Mouse (Mus musculus) E14TG2a.4 (cell line): ENCODE measurements at regions not wholly inside any gene's neighbourhood (a gene's known extent, or its start where the extent isn't known, plus 50 kb on each side); places are given as distances from the start of the nearest gene placed in this dataset.

Experiments used
- CTCF ChIP-seq: conservative IDR thresholded peaks from 2 replicates; pipeline ENCODE4 v1.5.1; 2014; ENCODE audit warnings: low read length
- NANOG ChIP-seq: IDR thresholded peaks from 2 replicates; pipeline ENCODE4 v1.6.1; 2014; ENCODE audit warnings: borderline replicate concordance, low read length, mixed read lengths
- POU5F1 ChIP-seq: IDR thresholded peaks from 2 replicates; pipeline ENCODE4 v1.6.1; 2014; ENCODE audit warnings: low read length, borderline replicate concordance

- TF ChIP-seq CTCF (no peak), NANOG (no peak), POU5F1 (no peak)
Measured at GRCm38 (mm10) chr6:41178019-41178418, 124.0 kb upstream of the Try4 start.
